Mouse (Mus musculus) midbrain, postnatal 0 days (tissue): ENCODE data around the gene Pax6. TPM values are rescaled to one million over a fixed set of nuclear protein-coding genes. Genes with fewer than 3 reads are reported as not detected.

ENCODE experiments used
- ATAC-seq: fragments of 200-750 bp; cut with Nextera tagmentation; 2 replicates; pipeline ENCODE4 v1.8.0; 2017; ENCODE audit warnings: moderate number of reproducible peaks, mild to moderate bottlenecking, moderate TSS enrichment, moderate library complexity; ENCODE audit not compliant: low FRiP score
- DNase-seq: peaks from one replicate; pipeline ENCODE4 v3.0.0-alpha.2; 2015; ENCODE audit warnings: low spot score
- H3K27ac ChIP-seq: fragments of 300-500 bp; sonication (generic); 2 replicates; pipeline ENCODE4 v1.5.1; 2014; ENCODE audit warnings: low read depth, mild to moderate bottlenecking, low read length, mixed read lengths
- H3K27me3 ChIP-seq: fragments of 300-500 bp; sonication (generic); 2 replicates; pipeline ENCODE4 v1.6.1; 2014; ENCODE audit warnings: low read length, control low read depth, mixed read lengths; ENCODE audit not compliant: insufficient read depth
- H3K36me3 ChIP-seq: fragments of 300-500 bp; sonication (generic); 2 replicates; pipeline ENCODE4 v1.6.1; 2014; ENCODE audit warnings: low read length, control low read depth, mixed read lengths; ENCODE audit not compliant: insufficient read depth
- H3K4me1 ChIP-seq: fragments of 300-500 bp; sonication (generic); 2 replicates; pipeline ENCODE4 v1.6.1; 2014; ENCODE audit warnings: mild to moderate bottlenecking, control low read depth, antibody characterized with exemption, low read length, mixed read lengths; ENCODE audit not compliant: insufficient read depth
- H3K4me2 ChIP-seq: fragments of 300-500 bp; sonication (generic); 2 replicates; pipeline ENCODE4 v1.6.1; 2014; ENCODE audit warnings: low read depth, mild to moderate bottlenecking, low read length, mixed read lengths; ENCODE audit not compliant: poor library complexity, severe bottlenecking
- H3K4me3 ChIP-seq: fragments of 300-500 bp; sonication (generic); 2 replicates; pipeline ENCODE4 v1.5.1; 2014; ENCODE audit warnings: low read depth, mild to moderate bottlenecking, low read length, moderate library complexity
- H3K9ac ChIP-seq: fragments of 300-500 bp; sonication (generic); replicated peaks from 2 replicates; pipeline ENCODE4 v1.6.1; 2014; ENCODE audit warnings: mild to moderate bottlenecking, low read length, moderate library complexity, mixed read lengths; ENCODE audit not compliant: poor library complexity, severe bottlenecking
- H3K9me3 ChIP-seq: fragments of 300-500 bp; sonication (generic); 2 replicates; pipeline ENCODE4 v1.6.1; 2016; ENCODE audit warnings: low read length, control low read depth
- CTCF ChIP-seq: IDR thresholded peaks from 2 replicates; pipeline ENCODE4 v1.5.1; 2016; ENCODE audit warnings: antibody characterized with exemption, mild to moderate bottlenecking
- WGBS: fragments of 180-500 bp; shearing (Covaris S2); extraction: QIAGEN DNeasy Blood & Tissue Kit; methylation state at CpG from one replicate; pipeline ENCODE4 v1.1.7; 2014; 5-methylcytosine and 5-hydroxymethylcytosine counted together
- polyA plus RNA-seq: library from polyadenylated mRNA; unstranded; fragments of >200 nt; fragmentation: Nextera tagmentation; extraction: Ambion mirVana; gene quantifications from 2 replicates; pipeline ENCODE4 v1.2.1, GENCODE M21; 2015
- total RNA-seq: library from RNA; depleted of rRNA; stranded (reverse); fragments of >200 nt; gene quantifications from 2 replicates; pipeline ENCODE4 v1.2.3, GENCODE M21; 2014

The Pax6 gene
- total and polyA plus RNA-seq, 2 experiments from 2014 or later: 11.3 to 27.1 TPM

GRCm38 (mm10) chr2:105676080-105676908 lies 7.6 kb downstream of the Pax6 start:
- H3K9me3 ChIP-seq: no peaks in the 10 kb centered on the region
- H3K27me3 ChIP-seq: peaks cover 93% of the 10 kb centered on the region
- H3K9ac ChIP-seq: peak overlapping the region; percentile 42
- DNase-seq (no peak), ATAC-seq (0 out of 2 replicates have a peak, but pooled peaks have one; percentile 18)
- H3K4me2 ChIP-seq: peak overlapping the region; percentile 44
- H3K4me1 ChIP-seq: no peaks in the 10 kb centered on the region
- H3K36me3 ChIP-seq: no peaks in the 10 kb centered on the region
- no peak overlapping the region; the same call in 1 of the 2 replicates for H3K27ac ChIP-seq
- WGBS: under 1% methylated on average over 47 of the region's 77 CpGs
- no peak for TF ChIP-seq CTCF
- H3K4me3 ChIP-seq: peak overlapping the region; percentile 35

DNA sequence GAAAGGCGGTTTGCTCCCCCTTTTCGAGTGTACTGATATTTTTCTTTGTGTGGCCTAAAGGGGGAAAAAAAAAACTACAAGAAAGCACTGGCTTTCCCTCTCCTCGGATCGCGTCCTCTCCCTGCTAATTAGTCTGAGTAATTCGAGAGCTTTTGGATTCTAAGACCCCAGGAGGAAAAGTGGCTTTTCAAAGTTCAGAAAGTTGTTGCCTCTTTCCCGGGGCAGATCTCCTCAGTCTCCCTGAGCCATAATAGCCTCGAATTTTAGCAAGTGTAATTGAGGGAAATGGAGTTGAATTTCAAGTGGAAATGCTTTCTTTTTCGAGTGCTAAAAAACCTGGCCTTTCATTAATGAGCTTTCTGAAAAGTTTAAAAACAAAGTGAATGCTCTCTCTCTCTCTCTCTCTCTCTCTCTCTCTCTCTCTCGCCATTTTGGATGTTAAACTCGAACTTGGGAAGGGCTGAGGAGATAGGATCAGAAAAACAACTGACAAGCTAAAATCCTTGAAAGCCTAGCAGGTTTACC lies 8.3 kb downstream of the Pax6 start:
- no peak for TF ChIP-seq CTCF
- WGBS: under 1% methylated on average over 11 of the region's 11 CpGs
- H3K27ac ChIP-seq: no peak overlapping the region
- no peaks in the 10 kb centered on the region for H3K36me3 ChIP-seq
- peak overlapping the region; percentile 42; the same call in 1 of the 2 replicates for H3K9ac ChIP-seq
- H3K4me2 ChIP-seq: peak overlapping the region; percentile 44; the same call in 1 of the 2 replicates
- H3K27me3 ChIP-seq: peaks cover 93% of the 10 kb centered on the region
- H3K4me3 ChIP-seq: peak overlapping the region; percentile 35
- H3K4me1 ChIP-seq: no peaks in the 10 kb centered on the region
- DNase-seq (no peak), ATAC-seq (no peak)
- no peaks in the 10 kb centered on the region for H3K9me3 ChIP-seq

GRCm38 (mm10) chr2:105677434-105678105 lies 8.9 kb downstream of the Pax6 start:
- WGBS: 6% methylated on average over 11 of the region's 11 CpGs
- DNase-seq (no peak), ATAC-seq (no peak)
- no peaks in the 10 kb centered on the region for H3K36me3 ChIP-seq
- peaks cover 92% of the 10 kb centered on the region for H3K27me3 ChIP-seq
- H3K9me3 ChIP-seq: no peaks in the 10 kb centered on the region
- no peak overlapping the region for H3K27ac ChIP-seq
- peak overlapping the region; percentile 28; the same call in 1 of the 2 replicates for H3K4me2 ChIP-seq
- no peak for TF ChIP-seq CTCF
- no peaks in the 10 kb centered on the region for H3K4me1 ChIP-seq
- H3K9ac ChIP-seq: 0 out of 2 replicates have a peak overlapping the region, but pooled peaks have one; percentile 13
- peak overlapping the region; percentile 35 for H3K4me3 ChIP-seq

GRCm38 (mm10) chr2:105678306-105678705 lies 9.6 kb downstream of the Pax6 start:
- 15% methylated on average over 4 of the region's 4 CpGs for WGBS
- no peak for TF ChIP-seq CTCF
- Histone ChIP-seq H3K9me3 (no peaks in the 10 kb centered on the region), H3K4me1 (no peaks in the 10 kb centered on the region), H3K27me3 (peaks cover 91% of the 10 kb centered on the region), H3K36me3 (no peaks in the 10 kb centered on the region), H3K4me3 (no peak overlapping the region), H3K4me2 (no peak overlapping the region; the same call in 1 of the 2 replicates), H3K9ac (no peak overlapping the region), H3K27ac (no peak overlapping the region)
- DNase-seq: no peak
- ATAC-seq: no peak

- Histone ChIP-seq H3K36me3 (no peaks in the 10 kb centered on the region), H3K27ac (no peak overlapping the region), H3K4me1 (no peaks in the 10 kb centered on the region), H3K4me2 (peak overlapping the region; percentile 20; the same call in 1 of the 2 replicates), H3K9ac (no peak overlapping the region), H3K4me3 (no peak overlapping the region), H3K27me3 (peaks cover 89% of the 10 kb centered on the region), H3K9me3 (no peaks in the 10 kb centered on the region)
- no peak for TF ChIP-seq CTCF
- no peak for DNase-seq
- 7% methylated on average over 7 of the region's 7 CpGs for WGBS
- ATAC-seq: no peak
Measured at GRCm38 (mm10) chr2:105678880-105679321, 10.2 kb downstream of the Pax6 start.
